Mouse (Mus musculus): ENCODE results near the gene Iltifb. TPM values are rescaled to one million over a fixed set of nuclear protein-coding genes. Genes with fewer than 3 reads are reported as not detected.
"Not testable (repeated sequence)": the region's sequence is repeated elsewhere in the genome, so short reads cannot be mapped to it uniquely, and the experiment has no call there.

Iltifb gene
- polyA plus RNA-seq, 2 experiments: not detected

DNA sequence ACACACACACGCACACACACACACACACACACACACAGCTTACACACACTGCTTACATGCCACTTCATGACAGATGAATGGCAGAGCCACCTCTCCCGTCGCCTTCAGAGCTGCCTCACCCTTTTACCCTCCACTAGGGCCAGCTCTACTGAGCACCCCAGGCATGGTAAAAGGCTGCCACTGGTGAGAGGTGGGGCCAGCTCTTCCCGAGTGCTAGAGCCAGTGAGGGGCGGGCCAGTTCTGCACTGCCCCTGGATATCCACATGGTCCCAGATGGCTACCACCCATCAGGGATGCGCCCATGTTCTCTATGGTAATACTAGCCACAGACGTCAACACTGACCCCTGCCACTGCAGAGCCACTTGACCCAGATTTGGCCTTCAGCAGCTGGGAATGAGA, 12.3 kb downstream of the Iltifb start:
- WGBS: 85% methylated on average over 5 of the region's 7 CpGs
- not testable (repeated sequence) for H3K4me3 ChIP-seq (replicated peaks; ENCODE audit: low read length); H3K27me3 ChIP-seq (ENCODE audit: control insufficient read depth, insufficient read depth, low read length); H3K9me3 ChIP-seq (ENCODE audit: control insufficient read depth, low read length); DNase-seq (ENCODE audit: low spot score); H3K36me3 ChIP-seq (ENCODE audit: control insufficient read depth, insufficient read depth, low read length); H3K27ac ChIP-seq (replicated peaks; ENCODE audit: low read depth, low read length); H3K9ac ChIP-seq (ENCODE audit: low read depth, low read length, severe bottlenecking); H3K4me2 ChIP-seq (replicated peaks; ENCODE audit: low read depth, low read length, severe bottlenecking); H3K4me1 ChIP-seq (ENCODE audit: control insufficient read depth, insufficient read depth, low read length); ATAC-seq (ENCODE audit: low FRiP score, low read depth)

DNA sequence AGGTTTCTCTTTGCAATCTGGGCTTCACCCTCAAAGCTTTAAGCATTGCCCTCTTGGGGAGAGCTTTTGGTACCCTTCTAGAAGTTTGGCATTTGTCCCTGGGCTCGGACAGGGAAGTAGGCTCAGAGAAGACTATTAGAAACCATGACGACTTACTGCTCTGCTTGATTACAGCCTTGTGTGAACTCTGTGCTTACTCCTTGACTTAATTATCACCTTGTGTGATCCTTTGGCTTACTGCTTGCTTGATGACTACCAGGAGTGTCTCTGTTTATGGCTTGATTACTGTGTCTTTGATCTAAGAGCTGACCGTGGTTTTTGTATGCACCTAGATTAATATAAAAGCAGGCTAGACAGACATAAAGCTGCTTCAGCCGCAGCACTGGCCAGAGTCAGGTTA, 16.8 kb downstream of the Iltifb start:
- H3K36me3 ChIP-seq (ENCODE audit: control insufficient read depth, insufficient read depth, low read length); ATAC-seq (ENCODE audit: low FRiP score, low read depth); H3K27me3 ChIP-seq (ENCODE audit: control insufficient read depth, insufficient read depth, low read length); H3K4me1 ChIP-seq (ENCODE audit: control insufficient read depth, insufficient read depth, low read length); H3K9me3 ChIP-seq (ENCODE audit: control insufficient read depth, low read length); H3K27ac ChIP-seq (replicated peaks; ENCODE audit: low read depth, low read length); H3K4me3 ChIP-seq (replicated peaks; ENCODE audit: low read length); H3K9ac ChIP-seq (ENCODE audit: low read depth, low read length, severe bottlenecking); DNase-seq (ENCODE audit: low spot score); H3K4me2 ChIP-seq (replicated peaks; ENCODE audit: low read depth, low read length, severe bottlenecking): not testable (repeated sequence)
- no CpG with 5 or more reads among the region's 4 CpGs for WGBS

DNA sequence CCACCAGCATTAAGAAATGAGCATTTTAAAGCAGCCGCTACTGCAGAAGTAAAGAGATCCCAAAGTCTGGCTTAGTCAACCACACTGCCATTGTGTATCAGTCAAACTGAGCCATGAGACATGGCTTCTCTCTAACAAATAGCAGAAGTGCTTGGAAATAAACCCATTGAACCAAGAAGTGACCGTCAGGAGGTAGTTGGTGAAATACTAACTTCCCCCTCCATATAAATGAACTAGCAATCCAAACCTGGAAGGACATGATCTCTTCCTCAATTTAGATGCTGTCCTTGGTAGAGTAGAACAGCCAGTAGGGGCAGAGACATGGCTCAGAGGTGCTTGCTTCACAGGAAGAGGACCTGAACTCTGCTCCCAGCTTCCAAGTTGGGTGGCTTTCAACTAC, 23.4 kb downstream of the Iltifb start:
- not testable (repeated sequence) for H3K4me2 ChIP-seq (replicated peaks; ENCODE audit: low read depth, low read length, severe bottlenecking); H3K9me3 ChIP-seq (ENCODE audit: control insufficient read depth, low read length); ATAC-seq (ENCODE audit: low FRiP score, low read depth); H3K9ac ChIP-seq (ENCODE audit: low read depth, low read length, severe bottlenecking); H3K36me3 ChIP-seq (ENCODE audit: control insufficient read depth, insufficient read depth, low read length); H3K4me1 ChIP-seq (ENCODE audit: control insufficient read depth, insufficient read depth, low read length); H3K4me3 ChIP-seq (replicated peaks; ENCODE audit: low read length); DNase-seq (ENCODE audit: low spot score); H3K27me3 ChIP-seq (ENCODE audit: control insufficient read depth, insufficient read depth, low read length); H3K27ac ChIP-seq (replicated peaks; ENCODE audit: low read depth, low read length)
- no CpG with 5 or more reads among the region's 2 CpGs for WGBS

DNA sequence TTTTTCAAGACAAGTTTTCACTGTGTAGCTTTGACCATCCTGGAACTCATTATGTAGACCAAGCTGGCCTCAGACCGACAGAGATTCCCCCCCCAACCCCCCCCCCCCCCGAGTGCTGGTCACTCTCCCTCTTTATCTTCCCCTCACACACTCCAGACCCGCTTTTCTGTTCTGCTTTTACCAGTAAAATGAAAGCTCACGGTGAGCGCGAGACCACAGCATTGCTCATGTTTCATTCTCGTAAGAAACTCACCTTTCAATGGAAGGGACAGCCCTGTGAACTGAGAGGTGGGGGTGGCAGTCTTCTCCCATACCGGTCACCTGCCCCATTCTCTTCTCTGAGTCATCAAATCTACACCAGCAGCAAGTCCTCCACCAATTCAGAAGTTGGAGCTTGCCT, 26.0 kb downstream of the Iltifb start:
- not testable (repeated sequence) for ATAC-seq (ENCODE audit: low FRiP score, low read depth); H3K9ac ChIP-seq (ENCODE audit: low read depth, low read length, severe bottlenecking); H3K9me3 ChIP-seq (ENCODE audit: control insufficient read depth, low read length); H3K36me3 ChIP-seq (ENCODE audit: control insufficient read depth, insufficient read depth, low read length); H3K4me2 ChIP-seq (replicated peaks; ENCODE audit: low read depth, low read length, severe bottlenecking); H3K4me1 ChIP-seq (ENCODE audit: control insufficient read depth, insufficient read depth, low read length); H3K27ac ChIP-seq (replicated peaks; ENCODE audit: low read depth, low read length); H3K4me3 ChIP-seq (replicated peaks; ENCODE audit: low read length); H3K27me3 ChIP-seq (ENCODE audit: control insufficient read depth, insufficient read depth, low read length); DNase-seq (ENCODE audit: low spot score)
- WGBS: no CpG with 5 or more reads among the region's 8 CpGs

DNA sequence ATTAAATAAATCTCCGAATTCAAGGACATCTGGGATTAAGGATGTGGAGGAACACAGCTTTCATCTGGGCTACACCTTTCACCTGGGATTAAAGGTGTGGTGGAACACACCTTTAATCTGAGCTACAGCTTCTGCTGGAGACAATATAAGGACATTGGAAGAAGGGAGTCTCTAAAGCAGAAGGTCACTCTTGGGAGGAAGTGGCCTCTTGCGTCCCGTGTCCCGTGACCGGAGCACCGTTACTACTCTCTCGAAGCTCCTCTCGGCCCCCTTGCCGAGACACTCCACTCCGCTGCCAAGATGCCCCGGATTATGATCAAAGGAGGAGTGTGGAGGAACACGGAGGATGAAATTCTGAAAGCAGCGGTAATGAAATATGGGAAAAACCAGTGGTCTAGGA, 36.5 kb downstream of the Iltifb start, which contains the start of gene Gm32802:
Gm32802 (plus strand) TSS at position 301 of the 400 bp plus-strand sequence.
- not testable (repeated sequence) for H3K4me2 ChIP-seq (replicated peaks; ENCODE audit: low read depth, low read length, severe bottlenecking); H3K9ac ChIP-seq (ENCODE audit: low read depth, low read length, severe bottlenecking); ATAC-seq (ENCODE audit: low FRiP score, low read depth); H3K27me3 ChIP-seq (ENCODE audit: control insufficient read depth, insufficient read depth, low read length); H3K36me3 ChIP-seq (ENCODE audit: control insufficient read depth, insufficient read depth, low read length); DNase-seq (ENCODE audit: low spot score); H3K27ac ChIP-seq (replicated peaks; ENCODE audit: low read depth, low read length); H3K4me3 ChIP-seq (replicated peaks; ENCODE audit: low read length); H3K9me3 ChIP-seq (ENCODE audit: control insufficient read depth, low read length); H3K4me1 ChIP-seq (ENCODE audit: control insufficient read depth, insufficient read depth, low read length)
- no CpG with 5 or more reads among the region's 13 CpGs for WGBS

DNA sequence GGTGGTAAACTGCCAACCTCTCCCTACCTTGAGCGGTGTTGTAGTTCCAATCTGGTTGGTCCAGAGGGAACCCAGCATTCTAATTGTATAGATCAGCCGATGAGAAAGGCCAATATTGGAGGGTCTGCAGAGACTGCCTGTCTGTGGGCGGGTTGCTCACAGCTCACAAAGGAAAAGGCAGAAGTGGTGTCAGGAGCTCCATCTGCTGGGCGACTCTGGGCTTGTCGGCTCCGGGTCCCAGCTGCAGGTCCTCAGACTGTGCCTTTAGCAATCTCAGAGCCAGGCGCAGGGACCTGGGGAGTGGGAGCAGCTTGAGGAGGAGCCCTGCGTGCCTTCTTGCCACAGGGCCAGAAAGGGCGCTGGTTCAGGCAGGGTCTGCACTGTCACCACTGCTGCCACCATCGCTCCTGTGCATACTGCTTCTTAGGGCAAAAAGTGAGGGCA, 44.0 kb downstream of the Iltifb start:
- H3K9ac ChIP-seq (ENCODE audit: low read depth, low read length, severe bottlenecking): no peak overlapping the region
- H3K4me2 ChIP-seq (replicated peaks; ENCODE audit: low read depth, low read length, severe bottlenecking): no peak overlapping the region
- H3K36me3 ChIP-seq (ENCODE audit: control insufficient read depth, insufficient read depth, low read length): no peaks in the 10 kb centered on the region
- no peak overlapping the region for H3K27ac ChIP-seq (replicated peaks; ENCODE audit: low read depth, low read length)
- 28% methylated on average over 10 of the region's 10 CpGs for WGBS
- ATAC-seq (ENCODE audit: low FRiP score, low read depth) (no peak), DNase-seq (ENCODE audit: low spot score) (peak; percentile 58)
- TF ChIP-seq POLR2A (IDR thresholded peaks at IDR 0.05; ENCODE audit: borderline replicate concordance, extremely low read depth, insufficient read depth, insufficient read length): no peak
- no peaks in the 10 kb centered on the region for H3K4me1 ChIP-seq (ENCODE audit: control insufficient read depth, insufficient read depth, low read length)
- H3K9me3 ChIP-seq (ENCODE audit: control insufficient read depth, low read length): no peaks in the 10 kb centered on the region
- H3K27me3 ChIP-seq (ENCODE audit: control insufficient read depth, insufficient read depth, low read length): no peaks in the 10 kb centered on the region
- H3K4me3 ChIP-seq (replicated peaks; ENCODE audit: low read length): no peak overlapping the region

DNA sequence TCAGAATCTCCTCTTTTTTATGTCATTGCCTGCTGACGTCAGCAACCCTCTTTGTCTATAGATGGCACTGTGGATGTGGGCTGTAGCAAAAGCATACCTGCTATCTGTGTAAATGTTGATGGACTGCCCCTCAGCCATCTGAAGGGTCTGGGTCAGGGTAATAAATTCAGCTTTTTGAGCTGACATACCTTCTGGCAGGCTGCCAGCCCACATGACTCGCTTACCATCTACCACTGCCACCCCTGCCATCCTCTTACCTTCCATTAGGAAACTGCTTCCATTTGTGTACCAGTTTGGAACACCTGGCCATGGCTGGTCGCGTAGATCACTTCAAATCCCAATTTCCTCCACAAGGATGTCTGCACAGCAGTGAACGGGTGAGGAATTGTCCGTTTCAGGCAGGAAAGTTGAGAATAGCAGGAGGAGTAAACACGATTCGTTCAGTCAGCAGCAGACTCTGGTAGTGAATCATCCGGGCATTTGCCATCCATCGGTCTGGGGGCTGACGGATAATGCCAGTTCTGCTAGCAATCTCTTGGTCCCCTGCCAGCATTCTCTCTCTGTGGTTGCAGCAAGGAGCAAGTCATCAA, 45.7 kb downstream of the Iltifb start:
- not testable (repeated sequence) for H3K4me1 ChIP-seq (ENCODE audit: control insufficient read depth, insufficient read depth, low read length); H3K27ac ChIP-seq (replicated peaks; ENCODE audit: low read depth, low read length); H3K36me3 ChIP-seq (ENCODE audit: control insufficient read depth, insufficient read depth, low read length); H3K4me3 ChIP-seq (replicated peaks; ENCODE audit: low read length); H3K9ac ChIP-seq (ENCODE audit: low read depth, low read length, severe bottlenecking); H3K9me3 ChIP-seq (ENCODE audit: control insufficient read depth, low read length); H3K27me3 ChIP-seq (ENCODE audit: control insufficient read depth, insufficient read depth, low read length); ATAC-seq (ENCODE audit: low FRiP score, low read depth); H3K4me2 ChIP-seq (replicated peaks; ENCODE audit: low read depth, low read length, severe bottlenecking); DNase-seq (ENCODE audit: low spot score)
- 83% methylated on average over 11 of the region's 11 CpGs for WGBS

DNA sequence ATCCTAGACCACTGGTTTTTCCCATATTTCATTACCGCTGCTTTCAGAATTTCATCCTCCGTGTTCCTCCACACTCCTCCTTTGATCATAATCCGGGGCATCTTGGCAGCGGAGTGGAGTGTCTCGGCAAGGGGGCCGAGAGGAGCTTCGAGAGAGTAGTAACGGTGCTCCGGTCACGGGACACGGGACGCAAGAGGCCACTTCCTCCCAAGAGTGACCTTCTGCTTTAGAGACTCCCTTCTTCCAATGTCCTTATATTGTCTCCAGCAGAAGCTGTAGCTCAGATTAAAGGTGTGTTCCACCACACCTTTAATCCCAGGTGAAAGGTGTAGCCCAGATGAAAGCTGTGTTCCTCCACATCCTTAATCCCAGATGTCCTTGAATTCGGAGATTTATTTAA, 54.2 kb downstream of the Iltifb start, which contains the start of gene Gm32717:
Gm32717 (minus strand) TSS at position 101 of the 400 bp plus-strand sequence.
- not testable (repeated sequence) for ATAC-seq (ENCODE audit: low FRiP score, low read depth); H3K27me3 ChIP-seq (ENCODE audit: control insufficient read depth, insufficient read depth, low read length)
- no CpG with 5 or more reads among the region's 13 CpGs for WGBS

More for the DNA sequence above, 54.2 kb downstream of the Iltifb start, which contains the start of gene Gm32717:
- H3K36me3 ChIP-seq (ENCODE audit: control insufficient read depth, insufficient read depth, low read length); H3K27ac ChIP-seq (replicated peaks; ENCODE audit: low read depth, low read length); H3K4me3 ChIP-seq (replicated peaks; ENCODE audit: low read length); H3K9ac ChIP-seq (ENCODE audit: low read depth, low read length, severe bottlenecking); H3K4me2 ChIP-seq (replicated peaks; ENCODE audit: low read depth, low read length, severe bottlenecking); H3K4me1 ChIP-seq (ENCODE audit: control insufficient read depth, insufficient read depth, low read length); DNase-seq (ENCODE audit: low spot score); H3K9me3 ChIP-seq (ENCODE audit: control insufficient read depth, low read length): not testable (repeated sequence)

All from limb, embryonic 14.5 days (tissue).